In the genomic region with DNA sequence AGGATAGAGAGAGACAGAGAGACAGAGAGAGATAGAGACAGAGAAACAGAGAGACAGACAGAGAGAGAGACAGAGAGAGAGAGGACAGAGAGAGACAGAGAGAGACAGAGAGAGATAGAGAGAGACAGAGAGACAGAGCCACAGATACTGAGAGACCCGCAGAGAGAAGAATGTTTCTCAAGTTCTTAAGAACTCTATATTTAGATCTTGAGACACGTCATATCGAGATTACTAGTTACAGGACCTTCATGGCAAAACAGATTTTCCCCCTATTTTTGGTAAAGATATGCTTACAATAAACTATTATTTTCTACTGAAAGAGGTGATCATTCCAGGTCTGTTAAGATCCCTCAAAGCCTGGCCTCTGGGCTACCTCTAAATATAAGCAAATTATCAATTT, we compare ENCODE assay signal across 18 mouse cellular contexts.
DNase-seq lines count a peak whose midpoint lies in the region; ATAC-seq and TF ChIP-seq lines count a peak whose summit lies in the region.
"Had no signal": no experiment of that assay in that cellular context is flagged by ENCODE, and none has a peak within 500 bp of the region (broad histone marks: within the 10 kb centered on the region; RNA-seq: fewer than 3 reads in every experiment).

No protein-coding gene starts in this region.

- H3K36me3 ChIP-seq in CH12.LX (replicated peaks in 1 of 2; ENCODE audit: control insufficient read depth in 1 of 2, insufficient read depth in 1 of 2, low read length in 1 of 2), result no peaks in the 10 kb centered on the region
- no peaks in the 10 kb centered on the region for H3K36me3 ChIP-seq in midbrain, embryonic 16.5 days (ENCODE audit: control insufficient read depth, insufficient read depth, low read length)
- H3K36me3 ChIP-seq: G1E had no signal

- H3K4me2 ChIP-seq in CH12.LX (ENCODE audit: insufficient read depth, low read depth, poor library complexity, severe bottlenecking), result no peak overlapping the region
- no peak overlapping the region for H3K4me2 ChIP-seq in midbrain, embryonic 16.5 days (ENCODE audit: low read length)

- H3K4me1 ChIP-seq in CH12.LX (ENCODE audit: control insufficient read depth in 1 of 2, insufficient read depth in 2 of 2), result no peaks in the 10 kb centered on the region
- no peaks in the 10 kb centered on the region for H3K4me1 ChIP-seq in midbrain, embryonic 16.5 days (ENCODE audit: control insufficient read depth, insufficient read depth, low read length)

- no peaks in the 10 kb centered on the region for H3K79me2 ChIP-seq in CH12.LX (replicated peaks; ENCODE audit: control insufficient read depth, extremely low read depth, insufficient read depth, poor library complexity, severe bottlenecking)

- no peak for TF ChIP-seq RAD21 in CH12.LX (IDR thresholded peaks at IDR 0.05; ENCODE audit: low read depth, low read length)

- peak; percentile 4 for DNase-seq in CH12.LX (ENCODE audit: extremely low read depth)
- DNase-seq: adrenal gland, adult 2 months; adrenal gland, adult 8-10 months; adrenal gland, postnatal 10 days; adrenal gland, postnatal 14 days; adrenal gland, postnatal 25 days; adrenal gland, postnatal 36 days; B cell, adult 2 months; cerebellum, adult 11 months; cerebellum, adult 11-12 months; cerebellum, adult 18-20 months; cerebellum, adult 2 months; cerebellum, adult 8-10 months had no signal

- no peaks in the 10 kb centered on the region for H3K27me3 ChIP-seq in CH12.LX (replicated peaks)
- no peaks in the 10 kb centered on the region for H3K27me3 ChIP-seq in midbrain, embryonic 16.5 days (ENCODE audit: control insufficient read depth, insufficient read depth, low read depth, low read length)
- H3K27me3 ChIP-seq: Patski had no signal

- in situ Hi-C loops in CH12.LX (cut with MboI; ENCODE audit: low pct_ligation_motif_present, low pct_unique_long_range_greater_than_20kb, low sequenced_read_pairs), result no loop called here

- H3K27ac ChIP-seq in CH12.LX (ENCODE audit: insufficient read depth, low read depth), result no peak overlapping the region
- H3K27ac ChIP-seq in midbrain, embryonic 16.5 days (ENCODE audit: low read length), result no peak overlapping the region

- H3K9ac ChIP-seq in CH12.LX (ENCODE audit: insufficient read depth, low read depth), result no peak overlapping the region
- H3K9ac ChIP-seq in midbrain, embryonic 16.5 days (ENCODE audit: low read depth, low read length), result no peak overlapping the region

- no peak for TF ChIP-seq EP300 in CH12.LX (IDR thresholded peaks at IDR 0.05; ENCODE audit: low read length)

- no peak for TF ChIP-seq POLR2A in CH12.LX (IDR thresholded peaks at IDR 0.05; ENCODE audit: low read depth, low read length)

- H3K4me3 ChIP-seq in CH12.LX (replicated peaks in 1 of 3; ENCODE audit: low read depth in 2 of 3, low read length in 2 of 3, poor library complexity in 1 of 3), result no peak overlapping the region
- H3K4me3 ChIP-seq in midbrain, embryonic 16.5 days (ENCODE audit: low read depth, low read length), result no peak overlapping the region

- no peaks in the 10 kb centered on the region for H3K9me3 ChIP-seq in CH12.LX (replicated peaks; ENCODE audit: low read length)
- no peaks in the 10 kb centered on the region for H3K9me3 ChIP-seq in midbrain, embryonic 16.5 days (replicated peaks; ENCODE audit: control insufficient read depth, low read length, poor library complexity, severe bottlenecking)
- H3K9me3 ChIP-seq: G1E had no signal

- 93% methylated on average over 3 of the region's 3 CpGs for WGBS in midbrain, embryonic 16.5 days

- ATAC-seq in midbrain, embryonic 16.5 days, result no peak
- ATAC-seq: activated CD4-positive, CD25-positive, alpha-beta regulatory T cell, adult 4 months; CD4-positive, CD25-positive, alpha-beta regulatory T cell, adult 4 months; Patski had no signal

- no peak for TF ChIP-seq CTCF in CH12.LX (conservative IDR thresholded peaks at IDR 0.05 in 1 of 2, IDR thresholded peaks at IDR 0.05 in 1 of 2; ENCODE audit: low read depth in 2 of 2, low read length in 2 of 2)

- dilution Hi-C loops in CH12.LX (cut with MboI; ENCODE audit: extremely low pct_ligation_motif_present, extremely low pct_unique_long_range_greater_than_20kb, low sequenced_read_pairs), result no loop called here

TF ChIP-seq in CH12.LX, 34 proteins besides CTCF, POLR2A, EP300 and RAD21:
- peak; percentile 52 for TF ChIP-seq IRF4 (IDR thresholded peaks at IDR 0.05; ENCODE audit: low read depth, low read length)
- no peak for TF ChIP-seq PAX5 (IDR thresholded peaks at IDR 0.05; ENCODE audit: low read length)
- no peak for TF ChIP-seq KAT2A (IDR thresholded peaks at IDR 0.05; ENCODE audit: insufficient replicate concordance, low read length)
- no peak for TF ChIP-seq ZKSCAN1 (IDR thresholded peaks at IDR 0.05; ENCODE audit: borderline replicate concordance, low read depth, low read length)
- TF ChIP-seq SMC3 (IDR thresholded peaks at IDR 0.05; ENCODE audit: low read depth, low read length), result no peak
- TF ChIP-seq MEF2A (IDR thresholded peaks at IDR 0.05; ENCODE audit: borderline replicate concordance, low read depth, low read length), result peak; percentile 52; the same call in 1 of the 2 replicates
- no peak for TF ChIP-seq MAX (IDR thresholded peaks at IDR 0.05; ENCODE audit: low read length)
- TF ChIP-seq GABPA (IDR thresholded peaks at IDR 0.05; ENCODE audit: insufficient replicate concordance, low read depth, low read length), result no peak
- no peak for TF ChIP-seq MAZ (IDR thresholded peaks at IDR 0.05; ENCODE audit: low read depth, low read length)
- no peak for TF ChIP-seq USF1 (IDR thresholded peaks at IDR 0.05; ENCODE audit: low read depth, low read length)
- no peak for TF ChIP-seq CHD1 (IDR thresholded peaks at IDR 0.05; ENCODE audit: low read depth, low read length)
- TF ChIP-seq RCOR1 (conservative IDR thresholded peaks at IDR 0.05; ENCODE audit: low read depth, low read length), result no peak
- no peak for TF ChIP-seq POLR2AphosphoS2 (IDR thresholded peaks at IDR 0.05; ENCODE audit: low read depth, low read length)
- no peak for TF ChIP-seq SIN3A (IDR thresholded peaks at IDR 0.05; ENCODE audit: low read length)
- TF ChIP-seq E2F4 (IDR thresholded peaks at IDR 0.05; ENCODE audit: insufficient replicate concordance, low read depth, low read length), result no peak
- no peak for TF ChIP-seq ETS1 (conservative IDR thresholded peaks at IDR 0.05; ENCODE audit: low read depth, low read length)
- TF ChIP-seq MYC (IDR thresholded peaks at IDR 0.05; ENCODE audit: low read depth, low read length), result no peak
- TF ChIP-seq JUND (conservative IDR thresholded peaks at IDR 0.05; ENCODE audit: low read depth, low read length), result 0 out of 2 replicates have a peak, but pooled peaks have one; percentile 49
- no peak for TF ChIP-seq BHLHE40 (IDR thresholded peaks at IDR 0.05; ENCODE audit: low read depth, low read length)
- no peak for TF ChIP-seq JUN (IDR thresholded peaks at IDR 0.05; ENCODE audit: insufficient read depth, low read depth, low read length)
- no peak for TF ChIP-seq MXI1 (IDR thresholded peaks at IDR 0.05; ENCODE audit: low read depth, low read length)
- no peak for TF ChIP-seq ZC3H11A (IDR thresholded peaks at IDR 0.05; ENCODE audit: low read depth, low read length)
- no peak for TF ChIP-seq TBP (conservative IDR thresholded peaks at IDR 0.05; ENCODE audit: low read depth, low read length)
